Mouse (Mus musculus) kidney, adult 2 months (tissue): ENCODE measurements around the gene Trib3.

Source experiments
- CTCF ChIP-seq: fragments of 200-500 bp; conservative IDR thresholded peaks from 2 replicates; pipeline ENCODE4 v1.5.1; 2011; ENCODE audit warnings: low read depth, mild to moderate bottlenecking, control low read depth, low read length, moderate library complexity, mixed read lengths; ENCODE audit not compliant: insufficient read depth, insufficient read length
- POLR2A ChIP-seq: fragments of 200-500 bp; IDR thresholded peaks from one replicate; pipeline ENCODE4 v1.6.1; 2011; ENCODE audit warnings: low read depth, low read length, control low read depth

DNA sequence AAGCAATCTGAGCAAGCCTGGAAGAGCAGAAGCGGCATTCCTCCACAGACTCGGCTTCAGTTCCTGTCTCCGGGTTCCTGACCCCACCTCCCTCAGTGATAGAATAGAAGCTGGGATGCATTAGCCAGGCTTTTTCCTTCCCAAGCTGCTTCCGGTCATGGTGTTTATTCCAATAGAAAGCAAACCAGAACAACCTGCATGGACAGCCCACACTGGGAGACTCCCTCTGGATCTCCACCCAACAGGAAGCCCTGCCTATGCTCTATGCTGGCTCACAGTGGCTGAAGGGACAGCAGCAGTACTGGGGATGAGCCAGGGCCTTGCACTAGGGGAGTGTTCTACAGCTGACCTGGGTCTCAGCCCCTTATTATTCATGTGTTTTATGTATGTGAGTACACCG is 15.9 kb downstream of the Trib3 start:
- no peak for TF ChIP-seq POLR2A
- no peak for TF ChIP-seq CTCF
